Mouse (Mus musculus) layer of hippocampus, postnatal 10 days (tissue): Measurements from ENCODE around the gene Nrxn1. TPM values are rescaled to one million over a fixed set of nuclear protein-coding genes. Genes with fewer than 3 reads are reported as not detected.

Experiments used
- DNase-seq, 2 experiments: peaks; one replicate each; pipeline ENCODE4 v3.0.0; 2021; ENCODE audit warnings: low spot score in 2 of 2
- total RNA-seq, 2 experiments: library from RNA; stranded (reverse); gene quantifications; 2 replicates each; pipeline ENCODE4 v1.2.3; 2021

Nrxn1 gene
- total RNA-seq, 2 experiments from 2014 or later, result 525 to 620 TPM

- DNase-seq, result no peak
These were observed 416.2 kb downstream of the Nrxn1 start for GRCm38 (mm10) chr17:90676676-90677075.

GRCm38 (mm10) chr17:90662318-90662717 lies 430.6 kb downstream of the Nrxn1 start:
- no peak for DNase-seq

- DNase-seq, result no peak
These were observed 438.4 kb downstream of the Nrxn1 start for GRCm38 (mm10) chr17:90654506-90654905.

GRCm38 (mm10) chr17:90653347-90653746 lies 439.5 kb downstream of the Nrxn1 start:
- DNase-seq, result no peak

- no peak for DNase-seq
These were observed 442.6 kb downstream of the Nrxn1 start for GRCm38 (mm10) chr17:90650279-90650678.

GRCm38 (mm10) chr17:90638970-90639524 lies 453.8 kb downstream of the Nrxn1 start:
- no peak for DNase-seq

- no peak for DNase-seq
These were observed 454.6 kb downstream of the Nrxn1 start for GRCm38 (mm10) chr17:90638183-90638727.

- DNase-seq, result no peak
These were observed 461.5 kb downstream of the Nrxn1 start for GRCm38 (mm10) chr17:90631371-90631770.

- peak; percentile 52 to 54 for DNase-seq
These were observed 463.0 kb downstream of the Nrxn1 start for GRCm38 (mm10) chr17:90629851-90630250.

- DNase-seq, result peak in 1 of 2 experiments; percentile 45
These were observed 464.4 kb downstream of the Nrxn1 start for GRCm38 (mm10) chr17:90628469-90628868.

GRCm38 (mm10) chr17:90628004-90628403 lies 464.9 kb downstream of the Nrxn1 start:
- DNase-seq, result no peak

- no peak for DNase-seq
These were observed 465.5 kb downstream of the Nrxn1 start for GRCm38 (mm10) chr17:90627395-90627794.

GRCm38 (mm10) chr17:90624591-90625266 lies 468.1 kb downstream of the Nrxn1 start:
- DNase-seq, result no peak

- no peak for DNase-seq
These were observed 471.0 kb downstream of the Nrxn1 start for GRCm38 (mm10) chr17:90621828-90622227.

- no peak for DNase-seq
These were observed 477.9 kb downstream of the Nrxn1 start for GRCm38 (mm10) chr17:90615019-90615418.

GRCm38 (mm10) chr17:90607427-90607806 lies 485.5 kb downstream of the Nrxn1 start:
- no peak for DNase-seq

GRCm38 (mm10) chr17:90606718-90607426 lies 486.0 kb downstream of the Nrxn1 start:
- peak; percentile 76 to 79 for DNase-seq

GRCm38 (mm10) chr17:90599570-90600524 lies 493.0 kb downstream of the Nrxn1 start:
- DNase-seq, result no peak

- DNase-seq, result no peak
These were observed 497.9 kb downstream of the Nrxn1 start for GRCm38 (mm10) chr17:90594798-90595533.

GRCm38 (mm10) chr17:90586891-90587290 lies 506.0 kb downstream of the Nrxn1 start:
- DNase-seq, result no peak
